Mouse (Mus musculus): ENCODE data around the gene Gm3952. TPM values are rescaled to one million over a fixed set of nuclear protein-coding genes. Genes with fewer than 3 reads are reported as not detected.

Gene Gm3952
- not detected in 2 replicates for polyA plus RNA-seq (2016; fragmentation: Nextera tagmentation; extraction: Ambion mirVana)

GRCm38 (mm10) chr8:128798594-128798993 is at the start of gene Gm3952:
TSS of gene Gm3952 (minus strand) at chr8:128798694.
- no peak within 1 kb of the TSS for H3K27ac ChIP-seq
- H3K4me1 ChIP-seq (replicated peaks), result no peaks in the 10 kb centered on the region
- WGBS, result 79% methylated on average over 1 of the region's 1 CpGs
- no peaks in the 10 kb centered on the region for H3K9me3 ChIP-seq
- H3K9ac ChIP-seq (replicated peaks), result no peak within 1 kb of the TSS
- no peak for ATAC-seq (ENCODE audit: insufficient number of reproducible peaks, insufficient read depth, low FRiP score, low TSS enrichment, low read depth)
- no peak within 1 kb of the TSS for H3K4me3 ChIP-seq (replicated peaks)
- H3K4me2 ChIP-seq, result no peak within 1 kb of the TSS
- no peaks in the 10 kb centered on the region for H3K27me3 ChIP-seq
- no peaks in the 10 kb centered on the region for H3K36me3 ChIP-seq

GRCm38 (mm10) chr8:128843749-128844148 is 45.3 kb upstream of the Gm3952 start:
- 60% methylated on average over 5 of the region's 5 CpGs for WGBS
- no peaks in the 10 kb centered on the region for H3K4me1 ChIP-seq (replicated peaks)

GRCm38 (mm10) chr8:128812521-128812920 is 14.0 kb upstream of the Gm3952 start:
- ATAC-seq (ENCODE audit: insufficient number of reproducible peaks, insufficient read depth, low FRiP score, low TSS enrichment, low read depth), result no peak
- Histone ChIP-seq H3K9me3 (no peaks in the 10 kb centered on the region), H3K4me2 (no peak overlapping the region), H3K36me3 (no peaks in the 10 kb centered on the region), H3K9ac (replicated peaks) (no peak overlapping the region), H3K4me1 (replicated peaks) (no peaks in the 10 kb centered on the region), H3K27ac (no peak overlapping the region), H3K27me3 (no peaks in the 10 kb centered on the region), H3K4me3 (replicated peaks) (no peak overlapping the region)
- WGBS, result 57% methylated on average over 4 of the region's 4 CpGs

More at GRCm38 (mm10) chr8:128843749-128844148, 45.3 kb upstream of the Gm3952 start:
- no peak for ATAC-seq (ENCODE audit: insufficient number of reproducible peaks, insufficient read depth, low FRiP score, low TSS enrichment, low read depth)
- Histone ChIP-seq H3K9ac (replicated peaks) (no peak overlapping the region), H3K9me3 (no peaks in the 10 kb centered on the region), H3K27me3 (no peaks in the 10 kb centered on the region), H3K27ac (no peak overlapping the region), H3K36me3 (no peaks in the 10 kb centered on the region), H3K4me3 (replicated peaks) (no peak overlapping the region), H3K4me2 (no peak overlapping the region)

GRCm38 (mm10) chr8:128735692-128736091 is 62.8 kb downstream of the Gm3952 start:
- H3K27me3 ChIP-seq, result no peaks in the 10 kb centered on the region
- H3K9ac ChIP-seq (replicated peaks), result no peak overlapping the region
- H3K36me3 ChIP-seq, result peaks cover 67% of the 10 kb centered on the region
- no peak for ATAC-seq (ENCODE audit: insufficient number of reproducible peaks, insufficient read depth, low FRiP score, low TSS enrichment, low read depth)
- no peaks in the 10 kb centered on the region for H3K4me1 ChIP-seq (replicated peaks)
- H3K9me3 ChIP-seq, result no peaks in the 10 kb centered on the region
- no peak overlapping the region for H3K4me3 ChIP-seq (replicated peaks)
- 96% methylated on average over 3 of the region's 3 CpGs for WGBS
- no peak overlapping the region for H3K4me2 ChIP-seq
- no peak overlapping the region for H3K27ac ChIP-seq

GRCm38 (mm10) chr8:128734118-128734517 is 64.4 kb downstream of the Gm3952 start:
- ATAC-seq (ENCODE audit: insufficient number of reproducible peaks, insufficient read depth, low FRiP score, low TSS enrichment, low read depth), result no peak
- H3K9me3 ChIP-seq, result no peaks in the 10 kb centered on the region
- no peak overlapping the region for H3K4me2 ChIP-seq
- no peak overlapping the region for H3K4me3 ChIP-seq (replicated peaks)
- no peak overlapping the region for H3K27ac ChIP-seq
- H3K36me3 ChIP-seq, result peaks cover 73% of the 10 kb centered on the region
- no peak overlapping the region for H3K9ac ChIP-seq (replicated peaks)
- H3K27me3 ChIP-seq, result no peaks in the 10 kb centered on the region
- no peaks in the 10 kb centered on the region for H3K4me1 ChIP-seq (replicated peaks)
- WGBS, result 91% methylated on average over 3 of the region's 3 CpGs

- H3K9ac ChIP-seq (replicated peaks), result no peak overlapping the region
- H3K4me2 ChIP-seq, result no peak overlapping the region
- H3K27ac ChIP-seq, result no peak overlapping the region
- H3K4me3 ChIP-seq (replicated peaks), result no peak overlapping the region
- no peaks in the 10 kb centered on the region for H3K4me1 ChIP-seq (replicated peaks)
- no peaks in the 10 kb centered on the region for H3K9me3 ChIP-seq
- ATAC-seq (ENCODE audit: insufficient number of reproducible peaks, insufficient read depth, low FRiP score, low TSS enrichment, low read depth), result no peak
- H3K27me3 ChIP-seq, result no peaks in the 10 kb centered on the region
- H3K36me3 ChIP-seq, result peaks cover 69% of the 10 kb centered on the region
- WGBS, result 81% methylated on average over 2 of the region's 2 CpGs
Measured at GRCm38 (mm10) chr8:128732254-128732653, 66.2 kb downstream of the Gm3952 start.

GRCm38 (mm10) chr8:128727213-128727612 is 71.3 kb downstream of the Gm3952 start:
- no peaks in the 10 kb centered on the region for H3K4me1 ChIP-seq (replicated peaks)
- no peak overlapping the region for H3K4me3 ChIP-seq (replicated peaks)
- H3K9ac ChIP-seq (replicated peaks), result no peak overlapping the region
- no peak for ATAC-seq (ENCODE audit: insufficient number of reproducible peaks, insufficient read depth, low FRiP score, low TSS enrichment, low read depth)
- WGBS, result 94% methylated on average over 1 of the region's 1 CpGs
- no peak overlapping the region for H3K27ac ChIP-seq
- no peaks in the 10 kb centered on the region for H3K27me3 ChIP-seq
- H3K9me3 ChIP-seq, result no peaks in the 10 kb centered on the region
- H3K4me2 ChIP-seq, result no peak overlapping the region
- peaks cover 75% of the 10 kb centered on the region for H3K36me3 ChIP-seq

GRCm38 (mm10) chr8:128724819-128725218 is 73.7 kb downstream of the Gm3952 start:
- Histone ChIP-seq H3K4me2 (no peak overlapping the region), H3K9ac (replicated peaks) (no peak overlapping the region), H3K9me3 (no peaks in the 10 kb centered on the region), H3K36me3 (peaks cover 67% of the 10 kb centered on the region), H3K27me3 (no peaks in the 10 kb centered on the region), H3K27ac (no peak overlapping the region), H3K4me3 (replicated peaks) (no peak overlapping the region), H3K4me1 (replicated peaks) (no peaks in the 10 kb centered on the region)
- ATAC-seq (ENCODE audit: insufficient number of reproducible peaks, insufficient read depth, low FRiP score, low TSS enrichment, low read depth), result peak; percentile 52; the same call in 1 of the 2 replicates
- WGBS, result 70% methylated on average over 1 of the region's 1 CpGs

- Histone ChIP-seq H3K4me2 (no peak overlapping the region), H3K36me3 (peaks cover 83% of the 10 kb centered on the region), H3K4me1 (replicated peaks) (no peaks in the 10 kb centered on the region), H3K9me3 (no peaks in the 10 kb centered on the region), H3K27me3 (no peaks in the 10 kb centered on the region), H3K9ac (replicated peaks) (no peak overlapping the region), H3K4me3 (replicated peaks) (no peak overlapping the region), H3K27ac (no peak overlapping the region)
- no peak for ATAC-seq (ENCODE audit: insufficient number of reproducible peaks, insufficient read depth, low FRiP score, low TSS enrichment, low read depth)
Measured at GRCm38 (mm10) chr8:128716184-128716583, 82.3 kb downstream of the Gm3952 start.

- Histone ChIP-seq H3K36me3 (peaks cover 64% of the 10 kb centered on the region), H3K9me3 (no peaks in the 10 kb centered on the region), H3K27me3 (no peaks in the 10 kb centered on the region), H3K4me1 (replicated peaks) (no peaks in the 10 kb centered on the region), H3K27ac (no peak overlapping the region), H3K4me2 (no peak overlapping the region), H3K9ac (replicated peaks) (no peak overlapping the region), H3K4me3 (replicated peaks) (no peak overlapping the region)
- ATAC-seq (ENCODE audit: insufficient number of reproducible peaks, insufficient read depth, low FRiP score, low TSS enrichment, low read depth), result no peak; the same call in 1 of the 2 replicates
- WGBS, result 51% methylated on average over 3 of the region's 3 CpGs
Measured at GRCm38 (mm10) chr8:128709261-128709660, 89.2 kb downstream of the Gm3952 start.

- WGBS, result 93% methylated on average over 2 of the region's 2 CpGs
- no peak overlapping the region for H3K4me3 ChIP-seq (replicated peaks)
- no peak overlapping the region for H3K27ac ChIP-seq
- no peak for ATAC-seq (ENCODE audit: insufficient number of reproducible peaks, insufficient read depth, low FRiP score, low TSS enrichment, low read depth)
- no peaks in the 10 kb centered on the region for H3K9me3 ChIP-seq
- no peak overlapping the region for H3K4me2 ChIP-seq
- no peaks in the 10 kb centered on the region for H3K27me3 ChIP-seq
- peaks cover 23% of the 10 kb centered on the region for H3K36me3 ChIP-seq
- H3K9ac ChIP-seq (replicated peaks), result no peak overlapping the region
- no peaks in the 10 kb centered on the region for H3K4me1 ChIP-seq (replicated peaks)
Measured at GRCm38 (mm10) chr8:128704836-128705235, 93.7 kb downstream of the Gm3952 start.

GRCm38 (mm10) chr8:128704376-128704775 is 94.1 kb downstream of the Gm3952 start:
- H3K9me3 ChIP-seq, result no peaks in the 10 kb centered on the region
- H3K4me2 ChIP-seq, result no peak overlapping the region
- no peak overlapping the region for H3K9ac ChIP-seq (replicated peaks)
- H3K27me3 ChIP-seq, result no peaks in the 10 kb centered on the region
- WGBS, result 88% methylated on average over 1 of the region's 1 CpGs
- ATAC-seq (ENCODE audit: insufficient number of reproducible peaks, insufficient read depth, low FRiP score, low TSS enrichment, low read depth), result no peak
- H3K27ac ChIP-seq, result no peak overlapping the region
- H3K36me3 ChIP-seq, result peaks cover 23% of the 10 kb centered on the region
- H3K4me3 ChIP-seq (replicated peaks), result no peak overlapping the region
- H3K4me1 ChIP-seq (replicated peaks), result no peaks in the 10 kb centered on the region
